Mouse (Mus musculus) myocyte (in vitro differentiated cells): Measurements from ENCODE around the gene Galk2. TPM values are rescaled to one million over a fixed set of nuclear protein-coding genes. Genes with fewer than 3 reads are reported as not detected.

Experiments used
- H3K27me3 ChIP-seq: one replicate; pipeline ENCODE4 v1.6.1; 2011; ENCODE audit not compliant: control insufficient read depth, insufficient read depth, insufficient read length
- H3K36me3 ChIP-seq: one replicate; pipeline ENCODE4 v1.6.1; 2011; ENCODE audit not compliant: control insufficient read depth, insufficient read depth
- H3K4me2 ChIP-seq: one replicate; pipeline ENCODE4 v1.6.1; 2011; ENCODE audit warnings: low read depth, control low read depth
- H3K4me3 ChIP-seq: one replicate; pipeline ENCODE4 v1.5.1; 2011; ENCODE audit warnings: mild to moderate bottlenecking, control low read depth, moderate library complexity
- H3K79me2 ChIP-seq: one replicate; pipeline ENCODE4 v1.6.1; 2011; ENCODE audit not compliant: control insufficient read depth, insufficient read depth
- H3ac ChIP-seq: one replicate; pipeline ENCODE4 v1.6.1; 2011; ENCODE audit not compliant: control insufficient read depth, insufficient read length
- CEBPB ChIP-seq: IDR thresholded peaks from 2 replicates; pipeline ENCODE4 v1.6.1; 2011; ENCODE audit warnings: mild to moderate bottlenecking, moderate library complexity; ENCODE audit not compliant: poor library complexity, insufficient read depth, severe bottlenecking
- E2F4 ChIP-seq: IDR thresholded peaks from one replicate; pipeline ENCODE4 v1.6.1; 2011; ENCODE audit warnings: mild to moderate bottlenecking, control low read depth, moderate library complexity; ENCODE audit not compliant: insufficient read depth
- MAX ChIP-seq: IDR thresholded peaks from one replicate; pipeline ENCODE4 v1.6.1; 2011; ENCODE audit warnings: low read depth, mild to moderate bottlenecking, control low read depth
- MYOD1 ChIP-seq, 3 experiments: IDR thresholded peaks; one replicate each; pipeline ENCODE4 v1.6.1; 2011; ENCODE audit warnings: control low read depth in 2 of 3, low read depth in 2 of 3, mild to moderate bottlenecking in 2 of 3, moderate library complexity in 1 of 3; ENCODE audit not compliant: insufficient read length in 2 of 3, control insufficient read depth in 1 of 3
- MYOG ChIP-seq, 3 experiments: IDR thresholded peaks; one replicate each; pipeline ENCODE4 v1.6.1; 2011; ENCODE audit warnings: control low read depth in 2 of 3, low read depth in 2 of 3, mild to moderate bottlenecking in 2 of 3; ENCODE audit not compliant: insufficient read length in 2 of 3, control insufficient read depth in 1 of 3, insufficient read depth in 1 of 3
- POLR2A ChIP-seq: IDR thresholded peaks from one replicate; pipeline ENCODE4 v1.6.1; 2011; ENCODE audit warnings: low read depth, mild to moderate bottlenecking, control low read depth, moderate library complexity; ENCODE audit not compliant: insufficient read length
- POLR2AphosphoS2 ChIP-seq: IDR thresholded peaks from one replicate; pipeline ENCODE4 v1.6.1; 2011; ENCODE audit warnings: low read depth, control low read depth; ENCODE audit not compliant: insufficient read length
- REST ChIP-seq: IDR thresholded peaks from one replicate; pipeline ENCODE4 v1.6.1; 2011; ENCODE audit warnings: mild to moderate bottlenecking, control low read depth, moderate library complexity; ENCODE audit not compliant: insufficient read depth, insufficient read length
- SRF ChIP-seq: IDR thresholded peaks from one replicate; pipeline ENCODE4 v1.6.1; 2011; ENCODE audit warnings: low read depth; ENCODE audit not compliant: control insufficient read depth, insufficient read length
- TCF12 ChIP-seq: IDR thresholded peaks from one replicate; pipeline ENCODE4 v1.6.1; 2011; ENCODE audit warnings: mild to moderate bottlenecking, control low read depth; ENCODE audit not compliant: poor library complexity, insufficient read depth, severe bottlenecking
- TCF3 ChIP-seq: IDR thresholded peaks from one replicate; pipeline ENCODE4 v1.6.1; 2011; ENCODE audit warnings: low read depth, control low read depth; ENCODE audit not compliant: insufficient read length
- USF1 ChIP-seq: IDR thresholded peaks from one replicate; pipeline ENCODE4 v1.6.1; 2011; ENCODE audit warnings: low read depth, mild to moderate bottlenecking, control low read depth, moderate library complexity
- polyA plus RNA-seq: library from polyadenylated mRNA; unstranded; fragments of >200 nt; fragmentation: generic; extraction: Trizol; gene quantifications from one replicate; pipeline ENCODE4 v1.2.1, GENCODE M21; 2012; ENCODE audit warnings: missing spikeins

Galk2 gene
- polyA plus RNA-seq, 1 experiment: 17.8 TPM

GRCm38 (mm10) chr2:125851237-125851636 lies 7.7 kb upstream of the Galk2 start:
- TF ChIP-seq REST: no peak
- TF ChIP-seq MYOD1 (IDR thresholded peaks at IDR 0.05; ENCODE audit: control insufficient read depth in 1 of 3, insufficient read length in 2 of 3, low read depth in 2 of 3): no peak
- no peak for TF ChIP-seq POLR2A
- TF ChIP-seq E2F4: no peak
- no peak for TF ChIP-seq MYOG (IDR thresholded peaks at IDR 0.05; ENCODE audit: control insufficient read depth in 1 of 3, insufficient read depth in 1 of 3, insufficient read length in 2 of 3, low read depth in 2 of 3)
- TF ChIP-seq USF1: no peak
- TF ChIP-seq CEBPB: no peak
- TF ChIP-seq POLR2AphosphoS2: no peak
- TF ChIP-seq MAX: no peak
- TF ChIP-seq TCF3: no peak
- TF ChIP-seq TCF12: no peak
- no peak for TF ChIP-seq SRF

GRCm38 (mm10) chr2:125857707-125858106 lies 1.2 kb upstream of the Galk2 start:
- TF ChIP-seq POLR2AphosphoS2: no peak
- peaks cover 68% of the 10 kb centered on the region for H3K79me2 ChIP-seq
- peak overlapping the region; percentile 69 for H3ac ChIP-seq
- H3K36me3 ChIP-seq: no peaks in the 10 kb centered on the region
- H3K27me3 ChIP-seq: no peaks in the 10 kb centered on the region
- peak overlapping the region; percentile 83 for H3K4me3 ChIP-seq
- H3K4me2 ChIP-seq: peak overlapping the region; percentile 84

More at GRCm38 (mm10) chr2:125851237-125851636, 7.7 kb upstream of the Galk2 start:
- H3K36me3 ChIP-seq: peaks cover 30% of the 10 kb centered on the region
- H3K4me2 ChIP-seq: no peak overlapping the region
- no peak overlapping the region for H3K4me3 ChIP-seq
- no peak overlapping the region for H3ac ChIP-seq
- peaks cover 71% of the 10 kb centered on the region for H3K79me2 ChIP-seq
- no peaks in the 10 kb centered on the region for H3K27me3 ChIP-seq

- Histone ChIP-seq H3K36me3 (no peaks in the 10 kb centered on the region), H3K4me2 (no peak overlapping the region), H3K27me3 (no peaks in the 10 kb centered on the region), H3K79me2 (peaks cover 15% of the 10 kb centered on the region), H3ac (no peak overlapping the region), H3K4me3 (no peak overlapping the region)
- TF ChIP-seq MAX (no peak), E2F4 (no peak), REST (no peak), CEBPB (no peak), MYOD1 (IDR thresholded peaks at IDR 0.05; ENCODE audit: control insufficient read depth in 1 of 3, insufficient read length in 2 of 3, low read depth in 2 of 3) (no peak), TCF3 (no peak), SRF (no peak), POLR2AphosphoS2 (no peak), TCF12 (no peak), POLR2A (no peak), USF1 (no peak), MYOG (IDR thresholded peaks at IDR 0.05; ENCODE audit: control insufficient read depth in 1 of 3, insufficient read depth in 1 of 3, insufficient read length in 2 of 3, low read depth in 2 of 3) (no peak)
Measured at GRCm38 (mm10) chr2:125863799-125864198, 4.9 kb downstream of the Galk2 start.

GRCm38 (mm10) chr2:125864551-125864950 lies 5.6 kb downstream of the Galk2 start:
- no peak overlapping the region for H3K4me3 ChIP-seq
- TF ChIP-seq SRF (no peak), MAX (no peak), MYOD1 (IDR thresholded peaks at IDR 0.05; ENCODE audit: control insufficient read depth in 1 of 3, insufficient read length in 2 of 3, low read depth in 2 of 3) (no peak), TCF3 (no peak), E2F4 (no peak), REST (no peak), POLR2A (no peak), POLR2AphosphoS2 (no peak), MYOG (IDR thresholded peaks at IDR 0.05; ENCODE audit: control insufficient read depth in 1 of 3, insufficient read depth in 1 of 3, insufficient read length in 2 of 3, low read depth in 2 of 3) (no peak)
- H3K79me2 ChIP-seq: peaks cover 8% of the 10 kb centered on the region
- H3ac ChIP-seq: no peak overlapping the region
- no peaks in the 10 kb centered on the region for H3K27me3 ChIP-seq
- no peaks in the 10 kb centered on the region for H3K36me3 ChIP-seq
- no peak overlapping the region for H3K4me2 ChIP-seq

- Histone ChIP-seq H3K4me2 (peak overlapping the region; percentile 96), H3K79me2 (peaks cover 8% of the 10 kb centered on the region), H3K4me3 (peak overlapping the region; percentile 52), H3ac (peak overlapping the region; percentile 42), H3K27me3 (no peaks in the 10 kb centered on the region), H3K36me3 (no peaks in the 10 kb centered on the region)
- TF ChIP-seq REST: no peak
- no peak for TF ChIP-seq MAX
- TF ChIP-seq E2F4: no peak
- no peak for TF ChIP-seq SRF
- no peak for TF ChIP-seq CEBPB
- TF ChIP-seq USF1: no peak
- no peak for TF ChIP-seq MYOD1 (IDR thresholded peaks at IDR 0.05; ENCODE audit: control insufficient read depth in 1 of 3, insufficient read length in 2 of 3, low read depth in 2 of 3)
- TF ChIP-seq MYOG (IDR thresholded peaks at IDR 0.05; ENCODE audit: control insufficient read depth in 1 of 3, insufficient read depth in 1 of 3, insufficient read length in 2 of 3, low read depth in 2 of 3): no peak
- TF ChIP-seq POLR2AphosphoS2: no peak
- TF ChIP-seq TCF12: no peak
Measured at GRCm38 (mm10) chr2:125865585-125865984, 6.7 kb downstream of the Galk2 start.
